In the genomic region with DNA sequence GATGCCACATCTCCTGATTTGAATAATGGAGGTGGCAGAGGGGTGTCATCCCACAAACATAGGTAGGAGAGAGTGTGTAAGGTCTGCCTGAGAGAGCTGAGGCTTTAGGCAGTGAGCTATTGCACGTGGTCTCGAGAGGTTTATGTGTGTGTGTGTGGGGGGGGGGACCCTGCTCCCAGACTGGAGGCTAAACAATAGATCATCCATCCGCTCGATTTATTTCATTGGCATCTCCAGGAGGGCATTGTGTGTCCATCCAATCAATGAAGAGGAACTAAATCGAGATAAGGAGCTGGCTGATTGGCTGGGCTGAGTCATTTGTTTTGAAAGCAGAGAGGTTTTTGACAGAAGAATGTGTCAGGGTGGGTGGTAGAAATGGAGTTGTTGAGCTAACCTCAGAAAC, we compare ENCODE assay signal across 10 mouse cellular contexts. TPM values are rescaled to one million over a fixed set of nuclear protein-coding genes. Genes with fewer than 3 reads are reported as not detected.
DNase-seq lines count a peak whose midpoint lies in the region; ATAC-seq and TF ChIP-seq lines count a peak whose summit lies in the region.
"Had no signal": no experiment of that assay in that cellular context is flagged by ENCODE, and none has a peak within 500 bp of the region (broad histone marks: within the 10 kb centered on the region; RNA-seq: fewer than 3 reads in every experiment).

No protein-coding gene starts in this region.

- H3K4me3 ChIP-seq in embryonic facial prominence, embryonic 12.5 days, result peak overlapping the region; percentile 9; the same call in 1 of the 2 replicates
- H3K4me3 ChIP-seq in olfactory bulb, adult 2 months (ENCODE audit: insufficient read depth, low read depth, low read length), result peak overlapping the region; percentile 57
- H3K4me3 ChIP-seq in lung, adult 2 months (replicated peaks; ENCODE audit: extremely low read depth, low read depth, low read length), result no peak overlapping the region
- H3K4me3 ChIP-seq: embryonic facial prominence, embryonic 15.5 days; heart, embryonic 13.5 days; liver, embryonic 13.5 days had no signal

- peak; percentile 31; the same call in 1 of the 2 replicates for ATAC-seq in embryonic facial prominence, embryonic 12.5 days (ENCODE audit: insufficient number of reproducible peaks, insufficient read depth, low FRiP score, low TSS enrichment)

- 0 out of 2 replicates have a peak, but pooled peaks cover 2% of the 10 kb centered on the region for H3K9me3 ChIP-seq in embryonic facial prominence, embryonic 12.5 days
- H3K9me3 ChIP-seq: embryonic facial prominence, embryonic 15.5 days had no signal

- peaks cover 26% of the 10 kb centered on the region for H3K4me1 ChIP-seq in embryonic facial prominence, embryonic 12.5 days
- H3K4me1 ChIP-seq in olfactory bulb, adult 2 months (ENCODE audit: control insufficient read depth, insufficient read depth, low read length), result peaks cover 3% of the 10 kb centered on the region; the same call in 1 of the 2 replicates
- H3K4me1 ChIP-seq in lung, adult 2 months (ENCODE audit: control insufficient read depth, insufficient read depth, low read length), result no peaks in the 10 kb centered on the region
- H3K4me1 ChIP-seq: liver, embryonic 13.5 days had no signal

- H3K36me3 ChIP-seq in embryonic facial prominence, embryonic 12.5 days, result no peaks in the 10 kb centered on the region
- H3K36me3 ChIP-seq: embryonic facial prominence, embryonic 15.5 days; heart, embryonic 13.5 days; liver, embryonic 13.5 days had no signal

- DNase-seq in right cerebral cortex, adult 18-20 months, result peak; percentile 70
- DNase-seq in right cerebral cortex, postnatal 14 days, result no peak
- DNase-seq in induced T-regulatory cell, adult 2 months (ENCODE audit: low read depth), result peak; percentile 35
- DNase-seq in lung, adult 2 months, result no peak
- DNase-seq in lung, postnatal 10 days, result no peak
- DNase-seq: liver, embryonic 13.5 days had no signal

- TF ChIP-seq CTCF in olfactory bulb, adult 2 months (IDR thresholded peaks at IDR 0.05; ENCODE audit: insufficient read depth, low read depth, low read length), result no peak
- TF ChIP-seq CTCF in lung, adult 2 months (IDR thresholded peaks at IDR 0.05; ENCODE audit: insufficient read depth, low read length), result no peak

- H3K9ac ChIP-seq in embryonic facial prominence, embryonic 12.5 days, result no peak overlapping the region
- H3K9ac ChIP-seq: embryonic facial prominence, embryonic 15.5 days; heart, embryonic 13.5 days; liver, embryonic 13.5 days had no signal

- H3K27me3 ChIP-seq in embryonic facial prominence, embryonic 12.5 days, result no peaks in the 10 kb centered on the region
- H3K27me3 ChIP-seq: embryonic facial prominence, embryonic 15.5 days had no signal

- peak overlapping the region; percentile 36; the same call in 1 of the 2 replicates for H3K27ac ChIP-seq in embryonic facial prominence, embryonic 12.5 days
- peak overlapping the region; percentile 73 for H3K27ac ChIP-seq in olfactory bulb, adult 2 months (ENCODE audit: insufficient read depth, low read depth, low read length)
- H3K27ac ChIP-seq: embryonic facial prominence, embryonic 15.5 days; heart, embryonic 13.5 days; liver, embryonic 13.5 days had no signal

- no peak for TF ChIP-seq POLR2A in olfactory bulb, adult 2 months (IDR thresholded peaks at IDR 0.05; ENCODE audit: insufficient read depth, low read depth, low read length)
- no peak for TF ChIP-seq POLR2A in lung, adult 2 months (IDR thresholded peaks at IDR 0.05; ENCODE audit: borderline replicate concordance, extremely low read depth, low read depth, low read length)

- H3K4me2 ChIP-seq in embryonic facial prominence, embryonic 12.5 days (replicated peaks), result peak overlapping the region; percentile 34
- H3K4me2 ChIP-seq: embryonic facial prominence, embryonic 15.5 days; heart, embryonic 13.5 days; liver, embryonic 13.5 days had no signal

- 10% methylated on average over 5 of the region's 5 CpGs for WGBS in embryonic facial prominence, embryonic 12.5 days
- WGBS in olfactory bulb, adult 2 months, result 3% methylated on average over 5 of the region's 5 CpGs
- 5% methylated on average over 5 of the region's 5 CpGs for WGBS in lung, adult 2 months

RNA-seq across cellular contexts. Expression of gene Nsg2, which starts 2.4 kb away (rescaled TPM):
- polyA plus RNA-seq in embryonic facial prominence, embryonic 12.5 days (2016; fragmentation: Nextera tagmentation; extraction: Ambion mirVana), result 14.5 and 17.8 TPM in 2 replicates
- 206 and 450 TPM in 2 replicates for polyA plus RNA-seq in olfactory bulb, adult 2 months (2012; ENCODE audit: insufficient read depth, insufficient read length, low replicate concordance, missing spikeins)
- 1.2 and 1.7 TPM in 2 replicates for polyA plus RNA-seq in lung, adult 2 months (2012; rRNA removed)

RNA-seq across cellular contexts. Expression of gene 4930524B15Rik, which starts 37.3 kb away (rescaled TPM):
- polyA plus RNA-seq in embryonic facial prominence, embryonic 12.5 days (2016; fragmentation: Nextera tagmentation; extraction: Ambion mirVana), result 0.18 and 0.29 TPM in 2 replicates
- polyA plus RNA-seq in olfactory bulb, adult 2 months (2012; ENCODE audit: insufficient read depth, insufficient read length, low replicate concordance, missing spikeins), result not detected in 2 replicates
- 0.05 and 0.06 TPM in 2 replicates for polyA plus RNA-seq in lung, adult 2 months (2012; rRNA removed)
- polyA plus RNA-seq: embryonic facial prominence, embryonic 15.5 days; liver, embryonic 13.5 days had no signal

Comparison
In these comparisons a context has a peak if more than half of its experiments do, and no peak if none do; other contexts are left out.
1. DNase-seq: peak in right cerebral cortex, adult 18-20 months (single experiment) and induced T-regulatory cell, adult 2 months (single experiment); none in right cerebral cortex, postnatal 14 days (single experiment), lung, adult 2 months (single experiment) and lung, postnatal 10 days (single experiment).
2. RNA of gene Nsg2, which starts 2.4 kb away (polyA plus RNA-seq): 206 to 450 TPM in olfactory bulb, adult 2 months; 14.5 to 17.8 TPM in embryonic facial prominence, embryonic 12.5 days and 1.2 to 1.7 TPM in lung, adult 2 months; every median in the first group is over 10 times any median in the second.